Mouse (Mus musculus) forelimb bud, embryonic 11.5 days (tissue): ENCODE results near the gene Mob4.
"Not testable (repeated sequence)": the region's sequence is repeated elsewhere in the genome, so short reads cannot be mapped to it uniquely, and the experiment has no call there.

ENCODE experiments used
- DNase-seq: peaks from one replicate; pipeline ENCODE4 v3.0.0-alpha.2; 2012; ENCODE audit warnings: low read depth, low spot score

Mob4 gene

GRCm38 (mm10) chr1:55130943-55131401 is at the start of gene Mob4:
TSS of gene Mob4 (plus strand) at chr1:55131231.
- DNase-seq, result peak; percentile 90

- no peak for DNase-seq
Observed at GRCm38 (mm10) chr1:55082106-55082505, 48.9 kb upstream of the Mob4 start.

GRCm38 (mm10) chr1:55085781-55086366 is 45.2 kb upstream of the Mob4 start:
- no peak for DNase-seq

GRCm38 (mm10) chr1:55086868-55087400 is 44.1 kb upstream of the Mob4 start:
- no peak for DNase-seq

- DNase-seq, result no peak
Observed at GRCm38 (mm10) chr1:55087401-55087904, 43.6 kb upstream of the Mob4 start.

GRCm38 (mm10) chr1:55087932-55088610 is 43.0 kb upstream of the Mob4 start, which contains the start of the genes Hspe1 and Hspd1:
TSS of gene Hspe1 (plus strand) at chr1:55088132.
TSS of gene Hspd1 (minus strand) at chr1:55088243.
- peak; percentile 98 for DNase-seq

- no peak for DNase-seq
Observed at GRCm38 (mm10) chr1:55088611-55089497, 42.2 kb upstream of the Mob4 start.

GRCm38 (mm10) chr1:55089498-55090064 is 41.5 kb upstream of the Mob4 start:
- no peak for DNase-seq

- no peak for DNase-seq
Observed at GRCm38 (mm10) chr1:55092056-55092455, 39.0 kb upstream of the Mob4 start.

GRCm38 (mm10) chr1:55092469-55092868 is 38.6 kb upstream of the Mob4 start:
- no peak for DNase-seq

- DNase-seq, result no peak
Observed at GRCm38 (mm10) chr1:55106919-55107585, 24.0 kb upstream of the Mob4 start.

- DNase-seq, result no peak
Observed at GRCm38 (mm10) chr1:55107644-55108043, 23.4 kb upstream of the Mob4 start.

GRCm38 (mm10) chr1:55108473-55108872 is 22.6 kb upstream of the Mob4 start:
- no peak for DNase-seq

GRCm38 (mm10) chr1:55109066-55109766 is 21.8 kb upstream of the Mob4 start:
- DNase-seq, result no peak

GRCm38 (mm10) chr1:55123046-55123445 is 8.0 kb upstream of the Mob4 start:
- no peak for DNase-seq

- no peak for DNase-seq
Observed at GRCm38 (mm10) chr1:55123561-55123960, 7.5 kb upstream of the Mob4 start.

GRCm38 (mm10) chr1:55124136-55124535 is 6.9 kb upstream of the Mob4 start:
- DNase-seq, result not testable (repeated sequence)

GRCm38 (mm10) chr1:55129716-55130115 is 1.3 kb upstream of the Mob4 start:
- DNase-seq, result no peak

- no peak for DNase-seq
Observed at GRCm38 (mm10) chr1:55130190-55130916, 678 bp upstream of the Mob4 start.
